Mouse (Mus musculus): ENCODE measurements at regions not wholly inside any gene's neighbourhood (a gene's known extent, or its start where the extent isn't known, plus 50 kb on each side); places are given as distances from the start of the nearest gene placed in this dataset.

GRCm38 (mm10) chr15:72312417-72312816 is 1521.9 kb upstream of the Gm6569 start:
- TF ChIP-seq MAX (IDR thresholded peaks at IDR 0.05; ENCODE audit: low read length) (no peak), CTCF (conservative IDR thresholded peaks at IDR 0.05 in 1 of 2, IDR thresholded peaks at IDR 0.05 in 1 of 2; ENCODE audit: low read depth in 2 of 2, low read length in 2 of 2) (no peak), NRF1 (IDR thresholded peaks at IDR 0.05; ENCODE audit: low read depth, low read length) (no peak), RCOR1 (conservative IDR thresholded peaks at IDR 0.05; ENCODE audit: low read depth, low read length) (no peak), POLR2A (IDR thresholded peaks at IDR 0.05; ENCODE audit: low read depth, low read length) (no peak)
